Comparison of ENCODE assay signal across 28 mouse cellular contexts in genomic region chr9:15909397-15910113, GRCm38 (mm10). TPM values are rescaled to one million over a fixed set of nuclear protein-coding genes. Genes with fewer than 3 reads are reported as not detected.
DNase-seq lines count a peak whose midpoint lies in the region; ATAC-seq lines count a peak whose summit lies in the region.
"Had no signal": no experiment of that assay in that cellular context is flagged by ENCODE, and none has a peak within 500 bp of the region (broad histone marks: within the 10 kb centered on the region; RNA-seq: fewer than 3 reads in every experiment).

No protein-coding gene starts in this region.

- no peak overlapping the region for H3K27ac ChIP-seq in intestine, embryonic 16.5 days (ENCODE audit: low read length)
- H3K27ac ChIP-seq: forebrain, embryonic 10.5 days; forebrain, embryonic 13.5 days; heart, adult 2 months; heart, embryonic 10.5 days; heart, embryonic 13.5 days; hindbrain, embryonic 14.5 days; hindbrain, postnatal 0 days had no signal

- H3K4me3 ChIP-seq in intestine, embryonic 16.5 days (ENCODE audit: low read length) = no peak overlapping the region
- H3K4me3 ChIP-seq: forebrain, embryonic 10.5 days; forebrain, embryonic 13.5 days; heart, adult 2 months; heart, embryonic 10.5 days; heart, embryonic 13.5 days had no signal

- H3K27me3 ChIP-seq in intestine, embryonic 16.5 days (replicated peaks; ENCODE audit: control insufficient read depth, insufficient read depth, low read length) = no peaks in the 10 kb centered on the region
- H3K27me3 ChIP-seq: forebrain, embryonic 13.5 days; heart, embryonic 13.5 days had no signal

- 56% methylated on average over 2 of the region's 2 CpGs for WGBS in intestine, embryonic 16.5 days

- H3K36me3 ChIP-seq in intestine, embryonic 16.5 days (ENCODE audit: control insufficient read depth, insufficient read depth, low read length) = no peaks in the 10 kb centered on the region
- H3K36me3 ChIP-seq: forebrain, embryonic 10.5 days; heart, embryonic 10.5 days; heart, embryonic 13.5 days had no signal

- H3K4me1 ChIP-seq in intestine, embryonic 16.5 days (ENCODE audit: control insufficient read depth, insufficient read depth, low read length) = no peaks in the 10 kb centered on the region
- H3K4me1 ChIP-seq: forebrain, embryonic 10.5 days; heart, embryonic 10.5 days had no signal

- DNase-seq in cerebellum, adult 11-12 months = peak; percentile 7
- DNase-seq in cerebellum, postnatal 4 days (ENCODE audit: low spot score in 2 of 2) = no peak
- peak; percentile 11 to 12 for DNase-seq in cerebellum, postnatal 25 days
- DNase-seq in cerebellum, postnatal 36 days = no peak
- no peak for DNase-seq in lung, postnatal 25 days (ENCODE audit: low spot score)
- DNase-seq: adrenal gland, postnatal 10 days; cerebellum, postnatal 14 days; gastrocnemius, postnatal 10 days; gastrocnemius, postnatal 36 days; heart, adult 2 months; heart, postnatal 14 days; heart, postnatal 4 days; kidney, adult 18-20 months had no signal

- H3K4me2 ChIP-seq in intestine, embryonic 16.5 days (ENCODE audit: low read depth, low read length) = no peak overlapping the region
- H3K4me2 ChIP-seq: forebrain, embryonic 13.5 days; heart, embryonic 13.5 days; hindbrain, embryonic 14.5 days had no signal

- peak; percentile 79 for ATAC-seq in intestine, embryonic 16.5 days
- ATAC-seq: activated CD4-positive, CD25-positive, alpha-beta regulatory T cell, adult 4 months; forebrain, embryonic 13.5 days; forebrain, embryonic 16.5 days; hindbrain, postnatal 0 days; inflammation-experienced regulatory T-cells, adult 6 months had no signal

- H3K9me3 ChIP-seq in intestine, embryonic 16.5 days (ENCODE audit: control insufficient read depth, low read length) = no peaks in the 10 kb centered on the region
- H3K9me3 ChIP-seq: forebrain, embryonic 10.5 days; forebrain, embryonic 13.5 days; heart, embryonic 10.5 days; heart, embryonic 13.5 days had no signal

- H3K9ac ChIP-seq in intestine, embryonic 16.5 days (ENCODE audit: low read depth, low read length) = no peak overlapping the region
- H3K9ac ChIP-seq: forebrain, embryonic 13.5 days; heart, embryonic 13.5 days; hindbrain, embryonic 14.5 days had no signal

RNA-seq across cellular contexts. Expression of gene Mtnr1b, which starts 35.2 kb away (rescaled TPM):
- polyA plus RNA-seq in intestine, embryonic 16.5 days (2015; fragmentation: Nextera tagmentation; extraction: Ambion mirVana) = not detected in 2 replicates
- polyA plus RNA-seq: activated CD4-positive, CD25-positive, alpha-beta regulatory T cell, adult 4 months; cerebellum, adult 2 months; embryonic facial prominence, embryonic 11.5 days; embryonic facial prominence, embryonic 14.5 days; forebrain, embryonic 10.5 days; forebrain, embryonic 13.5 days; forebrain, embryonic 16.5 days; heart, adult 2 months; heart, embryonic 10.5 days; heart, embryonic 13.5 days; heart, embryonic 16.5 days; hindbrain, embryonic 11.5 days; hindbrain, embryonic 14.5 days; hindbrain, postnatal 0 days; inflammation-experienced regulatory T-cells, adult 6 months had no signal

Comparison
In these comparisons a context has a peak if more than half of its experiments do, and no peak if none do; other contexts are left out.
1. DNase-seq: peak in cerebellum, adult 11-12 months (single experiment) and cerebellum, postnatal 25 days (2 of 2); none in cerebellum, postnatal 4 days (0 of 2), cerebellum, postnatal 36 days (0 of 2) and lung, postnatal 25 days (single experiment).